Mouse (Mus musculus) common myeloid progenitor, adult 5-6 weeks (primary cell): ENCODE results near the gene Fars2. TPM values are rescaled to one million over a fixed set of nuclear protein-coding genes. Genes with fewer than 3 reads are reported as not detected.
"Not testable (repeated sequence)": the region's sequence is repeated elsewhere in the genome, so short reads cannot be mapped to it uniquely, and the experiment has no call there.

Source experiments
- ATAC-seq: replicated peaks from 2 replicates; pipeline ENCODE4 v1.8.0; 2016; ENCODE audit warnings: low read depth, mild to moderate bottlenecking, moderate TSS enrichment, inconsistent platforms; ENCODE audit not compliant: poor library complexity, severe bottlenecking
- total RNA-seq: library from RNA; stranded (forward); fragments of 200-1000, 187-1606 nt; gene quantifications from 2 replicates; pipeline ENCODE4 v1.2.3, GENCODE M21; 2017

Gene Fars2
- total RNA-seq, 1 experiment from 2014 or later: 62.3 TPM

- no peak for ATAC-seq
Measured at GRCm38 (mm10) chr13:36139703-36140102, 22.5 kb downstream of the Fars2 start.

DNA sequence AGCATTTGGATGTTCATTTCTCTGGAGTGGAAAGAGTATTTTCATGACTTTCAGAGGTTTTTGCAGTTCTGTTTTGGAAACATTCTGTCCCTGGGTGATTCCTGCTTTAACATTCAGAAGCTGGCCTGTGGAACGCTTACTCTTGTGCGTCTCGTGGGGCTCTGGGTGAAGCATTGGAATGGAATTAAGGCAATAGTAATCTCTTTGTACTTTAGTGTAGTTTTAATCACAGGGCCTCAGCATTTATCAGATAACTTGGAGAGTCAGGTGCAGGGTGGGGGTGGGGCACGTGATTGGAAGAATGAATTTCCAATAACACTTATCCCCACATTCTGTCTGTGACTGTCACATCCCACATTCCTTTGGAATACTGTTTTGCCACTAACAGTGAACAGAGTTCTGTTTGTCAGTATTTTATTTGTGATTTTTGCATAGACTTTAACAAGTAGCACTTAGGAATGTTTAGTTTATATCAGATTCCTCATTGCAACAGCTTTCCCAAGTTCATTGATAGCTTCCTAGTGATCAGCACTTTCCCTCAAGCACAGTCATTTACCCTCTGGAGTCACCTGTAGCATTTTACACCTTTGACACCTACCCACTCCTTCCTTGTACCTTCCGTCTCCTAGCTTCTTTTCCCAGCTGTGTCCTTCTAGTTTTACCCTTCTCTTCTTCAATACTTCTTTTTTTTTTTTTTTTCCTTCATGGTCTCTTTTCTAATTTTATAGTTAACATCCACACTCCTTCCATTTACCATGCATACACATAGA is 23.2 kb downstream of the Fars2 start:
- no peak for ATAC-seq

GRCm38 (mm10) chr13:36145601-36146000 is 28.4 kb downstream of the Fars2 start:
- ATAC-seq: no peak

DNA sequence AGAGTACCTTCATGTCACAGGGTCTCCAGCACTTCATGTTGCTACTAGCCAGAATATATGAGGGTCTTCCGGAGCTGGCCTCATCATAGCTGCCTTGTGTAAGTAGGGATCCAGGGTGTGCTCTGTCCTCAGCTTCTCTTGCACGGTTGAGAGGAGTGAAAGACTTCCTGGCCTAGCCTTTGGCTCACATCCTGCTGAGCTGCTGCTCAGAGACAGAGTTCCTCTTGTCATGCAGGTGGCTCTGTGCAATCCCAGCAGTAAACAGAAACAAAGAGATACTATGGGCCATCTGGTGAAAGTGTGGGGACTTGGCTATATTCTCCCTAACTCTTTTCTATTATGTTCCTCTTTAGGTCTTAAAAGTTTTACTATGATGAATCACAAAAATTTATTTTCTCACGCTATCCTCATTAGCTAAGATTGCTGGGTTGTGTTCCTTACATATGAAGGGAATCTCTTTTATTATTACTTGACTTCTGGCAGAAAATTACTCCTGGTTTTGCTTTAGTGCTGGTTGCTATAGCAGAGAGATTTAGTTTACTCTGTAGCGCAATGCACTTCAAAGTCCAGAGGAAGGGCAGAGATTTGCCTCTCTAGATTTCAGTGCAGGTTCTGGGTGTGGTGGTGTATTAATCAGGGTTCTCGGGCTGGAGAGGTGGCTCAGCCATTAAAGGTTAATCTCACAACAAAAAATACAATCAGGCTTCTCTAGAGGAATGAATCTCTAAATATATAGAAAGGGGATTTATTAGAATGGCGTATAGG is 32.1 kb downstream of the Fars2 start:
- 0 out of 2 replicates have a peak, but pooled peaks have one; percentile 42 for ATAC-seq

DNA sequence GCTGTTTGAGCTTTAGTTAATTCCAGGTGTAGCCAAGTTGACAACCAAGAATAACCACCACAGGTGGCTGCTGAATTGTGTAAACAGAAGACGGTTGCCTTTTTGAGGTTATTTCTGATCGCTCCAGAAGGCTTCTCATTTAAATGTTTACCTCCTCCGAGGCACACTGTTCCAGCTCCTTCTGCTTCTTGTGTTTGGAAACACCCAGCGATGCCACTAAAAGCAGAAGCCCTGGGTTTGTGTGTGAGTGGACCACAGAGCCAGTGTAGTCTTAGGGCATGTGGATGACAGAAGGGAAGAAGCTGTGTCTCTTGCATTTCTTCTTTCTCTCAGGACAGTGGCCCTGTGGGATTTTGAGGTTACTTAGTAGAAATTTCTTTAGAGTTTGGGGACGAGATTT is 33.1 kb downstream of the Fars2 start:
- no peak for ATAC-seq

DNA sequence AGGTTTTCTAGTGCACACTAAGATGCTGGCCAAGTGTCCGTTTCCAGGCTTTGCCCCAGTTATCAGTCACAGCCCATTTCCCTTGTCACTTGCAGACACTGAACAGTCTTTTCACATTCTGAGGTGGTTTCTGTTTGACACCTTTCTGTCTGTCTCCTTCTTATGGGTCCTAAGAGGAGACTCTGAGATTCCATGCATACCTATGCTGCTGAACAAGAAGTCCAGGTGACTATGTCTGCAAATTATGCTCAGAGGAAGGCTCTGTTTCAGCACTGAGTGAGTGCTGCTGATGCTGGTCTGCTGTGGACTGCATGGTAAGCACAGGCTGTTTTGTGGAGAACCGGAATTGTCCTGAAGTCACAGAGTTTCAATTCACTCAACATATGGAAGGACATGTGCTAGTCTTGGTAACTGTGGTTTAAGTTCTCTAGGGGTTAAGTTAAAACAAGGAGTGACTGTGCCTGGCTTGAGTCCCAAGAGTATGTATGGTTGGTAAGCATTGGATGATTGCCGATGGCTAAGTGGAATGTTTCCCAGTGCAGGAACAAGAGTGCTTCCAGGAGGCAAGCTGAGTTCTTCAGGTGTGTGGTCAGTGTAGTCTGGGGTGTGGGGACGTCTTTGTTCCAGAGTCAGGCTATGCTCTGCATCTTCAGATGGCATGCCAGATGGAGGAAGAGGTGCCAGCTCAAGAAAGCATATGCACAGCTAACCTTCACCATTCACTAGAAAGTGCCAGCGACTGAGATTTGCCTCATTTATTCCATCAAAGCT is 35.7 kb downstream of the Fars2 start:
- no peak for ATAC-seq

GRCm38 (mm10) chr13:36156340-36156931 is 39.2 kb downstream of the Fars2 start:
- ATAC-seq: no peak

DNA sequence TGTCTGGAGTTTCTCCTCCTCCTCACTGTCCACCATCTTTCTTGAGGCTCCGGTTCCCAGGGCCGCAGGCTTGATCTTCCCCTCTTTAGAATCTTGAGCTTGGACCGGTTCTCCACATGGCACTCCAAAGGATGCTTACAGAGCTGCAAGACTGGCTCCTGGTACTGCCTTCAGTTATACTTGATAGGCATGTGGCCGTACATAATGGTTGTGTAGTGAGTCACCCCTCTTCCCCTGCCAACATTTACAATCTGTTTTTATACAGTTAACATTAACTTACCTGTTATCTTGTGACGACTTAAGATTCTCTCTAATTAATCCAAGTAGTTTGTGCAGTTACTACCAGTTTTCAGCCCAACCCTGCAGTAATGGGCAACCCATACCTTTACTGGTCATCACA is 46.2 kb downstream of the Fars2 start:
- no peak for ATAC-seq

DNA sequence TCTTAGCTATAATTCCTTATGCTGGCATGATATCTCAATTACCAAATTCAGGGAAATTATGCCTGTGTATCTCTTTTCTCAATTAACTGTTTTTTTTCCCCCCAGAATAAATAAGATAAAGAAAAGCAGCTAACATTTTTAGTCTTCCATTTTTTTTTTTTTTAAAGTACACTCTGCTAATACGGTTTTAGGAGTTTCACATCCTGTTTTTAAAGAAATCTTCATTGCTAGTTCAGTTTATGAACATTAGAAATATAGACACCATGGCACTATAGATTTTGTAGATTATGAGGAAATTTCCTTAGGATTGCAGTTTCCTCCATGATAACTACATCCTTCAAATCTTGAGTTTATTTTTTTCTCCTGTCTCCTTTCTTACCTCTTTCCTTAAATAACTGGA is 46.7 kb downstream of the Fars2 start:
- no peak for ATAC-seq

DNA sequence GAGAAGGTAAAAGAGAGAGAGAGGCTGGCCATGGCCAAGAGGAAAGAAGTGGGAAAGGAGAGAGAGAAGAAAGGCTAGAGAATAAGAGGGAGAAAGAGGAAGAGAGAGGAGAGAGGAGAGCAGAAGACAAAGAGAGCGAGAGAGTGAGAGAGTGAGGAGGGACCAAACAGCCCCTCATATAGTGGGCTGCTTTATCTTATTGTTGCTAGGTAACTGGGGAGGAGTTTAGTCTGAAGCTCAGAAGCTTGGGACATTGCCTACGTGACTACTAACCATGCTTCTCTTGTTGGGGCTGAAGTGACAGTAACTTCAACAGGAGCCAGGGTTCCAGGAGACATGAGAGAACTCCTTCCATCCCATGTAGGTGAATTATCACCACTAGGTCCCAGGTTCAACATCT is 55.8 kb downstream of the Fars2 start:
- ATAC-seq: not testable (repeated sequence)

DNA sequence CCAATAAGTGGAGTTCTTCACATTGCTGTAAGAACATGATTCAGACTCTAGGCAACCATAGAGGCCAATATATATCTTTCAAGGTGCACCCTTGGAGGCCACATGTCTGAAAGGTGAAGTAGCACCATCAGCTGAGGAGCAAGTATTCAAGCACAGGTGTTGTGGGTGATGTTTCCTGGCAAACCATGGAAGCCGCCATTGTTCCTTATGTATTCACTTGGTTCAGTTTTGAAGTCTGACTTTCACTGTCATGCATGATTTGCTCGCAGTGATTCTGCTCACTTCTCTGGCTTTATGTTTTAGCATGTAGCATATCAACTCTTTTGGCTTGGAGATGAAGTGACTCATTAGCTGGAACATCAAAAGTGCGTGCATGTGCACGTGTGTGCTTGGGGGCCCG is 56.9 kb downstream of the Fars2 start:
- ATAC-seq: no peak

DNA sequence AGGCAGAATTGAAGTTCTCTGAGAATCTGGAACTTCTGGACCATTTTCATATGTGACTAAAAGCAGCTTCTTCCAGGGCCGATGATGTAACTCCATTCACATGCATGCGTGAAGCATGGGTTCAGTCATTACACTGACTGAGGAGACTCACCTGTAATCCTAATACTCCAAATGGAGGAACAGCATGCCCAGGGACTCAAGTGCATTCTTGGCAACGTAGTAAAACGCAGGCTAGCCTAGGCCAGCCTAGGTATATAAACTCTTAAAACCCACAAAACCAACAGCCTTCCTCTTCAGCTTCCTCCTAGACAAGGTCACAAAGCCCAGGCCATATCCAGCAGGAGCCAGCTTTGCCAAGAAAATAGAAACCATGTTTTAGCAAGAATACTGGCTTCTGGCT is 57.6 kb downstream of the Fars2 start:
- no peak for ATAC-seq

- ATAC-seq: no peak
Measured at GRCm38 (mm10) chr13:36181231-36181630, 64.0 kb downstream of the Fars2 start.

DNA sequence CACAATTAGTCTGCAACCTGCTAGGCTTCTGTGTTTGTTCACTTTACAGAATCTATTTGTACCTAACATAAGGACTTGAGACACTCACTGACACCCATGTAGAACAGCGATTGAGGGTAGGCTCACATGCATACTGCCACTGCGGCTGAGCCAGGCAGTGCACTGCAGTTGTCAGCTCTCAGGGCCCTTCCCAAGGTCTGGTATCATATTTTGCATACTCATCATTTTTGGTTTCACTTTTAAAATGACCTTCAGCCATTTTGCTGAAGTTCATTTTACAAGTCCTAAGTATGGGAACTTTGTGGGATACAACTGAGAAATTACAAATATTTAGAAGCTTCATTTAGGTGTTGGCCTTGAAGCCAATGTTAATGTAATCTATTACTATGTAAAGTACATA is 73.4 kb downstream of the Fars2 start:
- peak; percentile 89; the same call in 1 of the 2 replicates for ATAC-seq

DNA sequence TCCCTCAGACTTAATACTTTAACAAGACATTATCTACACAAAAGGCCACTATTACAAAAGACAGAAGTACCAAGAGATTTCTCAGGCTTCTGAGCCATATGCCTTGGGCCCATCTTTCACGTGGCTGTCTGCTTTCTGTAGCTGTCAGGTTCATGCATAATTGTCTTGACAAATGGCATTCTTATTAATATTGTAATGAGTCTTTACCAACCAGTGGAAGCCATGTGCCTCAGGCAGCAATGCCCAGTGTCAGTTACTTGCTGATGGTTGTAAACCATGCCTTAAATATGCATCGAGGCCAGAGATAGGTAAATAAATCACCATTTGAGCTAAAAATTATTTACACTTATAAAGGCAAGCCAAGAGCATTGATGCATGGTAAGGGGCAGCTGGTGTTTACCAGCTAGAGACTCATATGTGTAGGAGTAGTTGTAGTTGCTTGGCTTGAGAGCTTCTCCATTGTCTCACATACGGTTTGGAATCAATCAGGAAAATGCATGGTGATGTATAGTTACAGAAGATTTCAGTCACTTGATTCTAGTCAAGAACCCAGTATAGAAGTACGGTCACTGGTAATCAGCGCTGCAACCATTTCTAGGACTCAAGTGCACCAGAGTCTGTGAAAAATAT is 76.4 kb downstream of the Fars2 start:
- ATAC-seq: no peak

DNA sequence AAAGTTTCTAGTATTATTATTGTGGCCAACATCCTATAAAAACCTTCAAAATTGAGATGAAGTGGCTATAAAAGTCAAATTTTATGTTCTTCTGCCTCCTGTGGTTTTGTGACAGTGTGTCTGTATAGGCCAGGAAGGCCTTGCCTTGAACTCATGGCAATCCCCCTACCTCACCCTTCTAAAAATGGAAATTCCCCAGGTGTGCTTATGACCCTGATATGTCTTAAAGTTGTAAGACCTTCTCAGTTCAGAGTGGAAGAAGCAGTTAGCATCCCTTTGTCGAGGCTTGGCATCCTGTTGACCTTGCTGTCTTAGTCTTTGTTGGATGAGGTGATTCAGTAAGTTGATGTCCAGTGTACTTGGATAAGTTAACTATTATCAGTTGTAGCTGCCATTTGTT is 82.1 kb downstream of the Fars2 start:
- ATAC-seq: no peak

DNA sequence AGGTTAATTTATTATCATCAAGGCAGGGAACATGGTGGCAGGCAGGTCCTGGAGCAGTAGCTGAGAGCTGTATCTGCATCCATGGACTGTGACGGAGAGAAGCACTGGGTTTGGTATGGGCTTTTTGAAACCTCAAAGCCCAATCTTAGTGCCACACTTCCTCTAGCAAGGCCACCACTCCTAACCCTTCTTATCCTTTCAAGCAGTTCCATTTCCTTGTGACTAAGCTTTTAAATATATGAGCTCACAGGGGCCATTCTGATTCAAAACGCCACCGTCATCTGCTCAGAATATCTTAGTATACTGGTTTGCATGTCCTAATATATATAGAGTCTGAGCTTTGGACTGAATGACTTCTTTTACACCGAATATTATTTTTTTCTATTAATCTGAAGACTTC is 83.2 kb downstream of the Fars2 start:
- ATAC-seq: peak; percentile 98

GRCm38 (mm10) chr13:36202496-36202895 is 85.3 kb downstream of the Fars2 start:
- ATAC-seq: peak; percentile 34; the same call in 1 of the 2 replicates

DNA sequence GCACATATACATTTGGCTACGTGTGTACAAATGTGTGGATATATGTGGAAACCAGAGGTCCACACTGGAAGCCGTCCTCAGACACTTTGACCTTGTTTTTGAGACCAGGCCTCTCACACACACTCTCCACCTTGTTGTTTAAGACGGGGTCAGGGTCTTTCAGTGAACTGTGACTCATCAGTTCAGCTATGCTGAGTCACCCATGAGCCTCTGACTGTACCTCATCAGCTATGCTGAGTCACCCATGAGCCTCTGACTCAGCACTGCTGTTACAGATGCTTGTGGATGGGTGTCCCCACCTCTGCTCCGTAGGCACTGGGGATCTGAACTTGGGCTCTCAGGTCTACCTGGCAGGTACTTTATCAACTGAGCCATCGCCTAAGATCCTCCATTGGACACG is 85.8 kb downstream of the Fars2 start:
- ATAC-seq: peak; percentile 31; the same call in 1 of the 2 replicates

DNA sequence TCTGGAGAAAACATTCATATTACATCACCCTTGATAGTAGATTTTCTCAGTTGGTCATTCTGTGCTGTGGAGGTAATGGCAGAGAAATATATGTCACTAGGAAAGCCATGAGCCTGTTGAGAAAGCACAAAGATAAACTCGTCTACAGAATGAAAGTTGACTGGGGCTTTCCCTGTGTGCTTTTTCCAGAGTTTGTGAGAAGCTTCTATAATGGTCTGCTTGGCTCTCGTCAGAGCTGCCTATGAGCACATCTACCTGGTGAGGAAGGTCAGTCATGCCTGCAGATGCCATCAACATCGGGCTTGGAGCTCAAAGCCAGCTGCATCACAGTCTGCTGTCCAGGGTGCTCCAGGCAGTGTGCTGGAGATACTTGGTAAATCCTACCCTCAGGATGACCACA is 87.1 kb downstream of the Fars2 start:
- ATAC-seq: no peak
